Mouse (Mus musculus) liver, postnatal 0 days (tissue): Measurements from ENCODE around the gene Zfp229. TPM values are rescaled to one million over a fixed set of nuclear protein-coding genes. Genes with fewer than 3 reads are reported as not detected.
"Not testable (repeated sequence)": the region's sequence is repeated elsewhere in the genome, so short reads cannot be mapped to it uniquely, and the experiment has no call there.

ENCODE experiments used
- ATAC-seq: fragments of 200-750 bp; cut with Nextera tagmentation; 2 replicates; pipeline ENCODE4 v1.8.0; 2017; ENCODE audit warnings: mild to moderate bottlenecking, moderate library complexity
- DNase-seq: peaks from one replicate; pipeline ENCODE4 v3.0.0-alpha.2; 2016
- H3K27ac ChIP-seq: fragments of 300-500 bp; sonication (generic); 2 replicates; pipeline ENCODE4 v1.5.1; 2014; ENCODE audit warnings: antibody characterized with exemption, moderate library complexity, mild to moderate bottlenecking, low read depth
- H3K27me3 ChIP-seq: fragments of 300-500 bp; sonication (generic); 2 replicates; pipeline ENCODE4 v1.6.1; 2014; ENCODE audit warnings: low read length, control low read depth, mixed read lengths; ENCODE audit not compliant: insufficient read depth
- H3K36me3 ChIP-seq: fragments of 300-500 bp; sonication (generic); replicated peaks from 2 replicates; pipeline ENCODE4 v1.6.1; 2014; ENCODE audit warnings: mild to moderate bottlenecking, control low read depth, low read length, moderate library complexity, mixed read lengths; ENCODE audit not compliant: insufficient read depth
- H3K4me1 ChIP-seq: fragments of 300-500 bp; sonication (generic); 2 replicates; pipeline ENCODE4 v1.6.1; 2014; ENCODE audit warnings: antibody characterized with exemption, mild to moderate bottlenecking, control low read depth; ENCODE audit not compliant: insufficient read depth
- H3K4me2 ChIP-seq: fragments of 300-500 bp; sonication (generic); 2 replicates; pipeline ENCODE4 v1.6.1; 2014; ENCODE audit warnings: low read depth, mild to moderate bottlenecking, low read length, moderate library complexity, mixed read lengths
- H3K4me3 ChIP-seq: fragments of 300-500 bp; sonication (generic); 2 replicates; pipeline ENCODE4 v1.5.1; 2014; ENCODE audit warnings: low read depth, low read length
- H3K9ac ChIP-seq: fragments of 300-500 bp; sonication (generic); replicated peaks from 2 replicates; pipeline ENCODE4 v1.6.1; 2014; ENCODE audit warnings: mild to moderate bottlenecking, moderate library complexity
- H3K9me3 ChIP-seq: fragments of 300-500 bp; sonication (generic); 2 replicates; pipeline ENCODE4 v1.6.1; 2016; ENCODE audit warnings: mild to moderate bottlenecking, control low read depth, low read length, mixed read lengths
- CTCF ChIP-seq: sonication (generic); IDR thresholded peaks from 2 replicates; pipeline ENCODE4 v1.5.1; 2016; ENCODE audit warnings: antibody characterized with exemption, low read depth
- EP300 ChIP-seq: IDR thresholded peaks from 2 replicates; pipeline ENCODE4 v1.6.1; 2016; ENCODE audit warnings: antibody characterized with exemption, low read depth, mild to moderate bottlenecking
- WGBS: fragments of 180-500 bp; shearing (Covaris S2); extraction: QIAGEN DNeasy Blood & Tissue Kit; methylation state at CpG from one replicate; pipeline ENCODE4 v1.1.7; 2014; ENCODE audit not compliant: insufficient replicate concordance; 5-methylcytosine and 5-hydroxymethylcytosine counted together
- polyA plus RNA-seq: library from polyadenylated mRNA; unstranded; fragments of >200 nt; fragmentation: Nextera tagmentation; extraction: Ambion mirVana; gene quantifications from 2 replicates; pipeline ENCODE4 v1.2.1, GENCODE M21; 2015

Gene Zfp229
- polyA plus RNA-seq, 1 experiment from 2014 or later, result 1.4 TPM

GRCm38 (mm10) chr17:21770336-21770735, 39.7 kb downstream of the Zfp229 start:
- no peaks in the 10 kb centered on the region for H3K4me1 ChIP-seq
- no peak overlapping the region for H3K9ac ChIP-seq
- no peak overlapping the region for H3K4me2 ChIP-seq
- 77% methylated on average over 2 of the region's 2 CpGs for WGBS
- no peak overlapping the region for H3K27ac ChIP-seq
- no peak overlapping the region for H3K4me3 ChIP-seq
- no peaks in the 10 kb centered on the region for H3K36me3 ChIP-seq
- TF ChIP-seq EP300 (no peak), CTCF (no peak)
- ATAC-seq (no peak), DNase-seq (no peak)
- H3K27me3 ChIP-seq, result no peaks in the 10 kb centered on the region
- H3K9me3 ChIP-seq, result no peaks in the 10 kb centered on the region

DNA sequence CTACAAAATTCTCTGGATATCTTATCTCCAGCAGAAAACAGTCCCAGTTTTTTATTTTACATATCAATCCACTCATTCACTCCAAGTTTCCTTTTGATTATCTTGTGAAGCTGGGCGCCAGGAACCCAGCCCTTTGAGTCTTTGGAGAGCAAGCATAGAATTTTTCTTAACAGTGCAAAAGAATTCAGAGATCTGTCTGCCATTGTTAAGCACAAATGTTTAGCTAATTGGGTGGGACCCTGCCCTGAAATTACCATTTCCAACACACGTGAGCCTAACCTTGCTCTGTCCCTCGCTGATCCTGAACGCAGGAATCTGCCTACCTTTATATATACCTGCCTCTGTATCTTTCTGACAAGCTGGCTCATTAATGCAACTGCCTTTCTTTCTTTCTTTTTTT, 61.7 kb downstream of the Zfp229 start:
- H3K27ac ChIP-seq, result no peak overlapping the region
- WGBS, result 63% methylated on average over 4 of the region's 4 CpGs
- no peak overlapping the region for H3K4me2 ChIP-seq
- H3K9ac ChIP-seq, result no peak overlapping the region
- no peaks in the 10 kb centered on the region for H3K9me3 ChIP-seq
- TF ChIP-seq CTCF (no peak), EP300 (no peak)
- ATAC-seq (no peak), DNase-seq (no peak)
- H3K36me3 ChIP-seq, result no peaks in the 10 kb centered on the region
- no peaks in the 10 kb centered on the region for H3K27me3 ChIP-seq
- no peaks in the 10 kb centered on the region for H3K4me1 ChIP-seq
- H3K4me3 ChIP-seq, result no peak overlapping the region

DNA sequence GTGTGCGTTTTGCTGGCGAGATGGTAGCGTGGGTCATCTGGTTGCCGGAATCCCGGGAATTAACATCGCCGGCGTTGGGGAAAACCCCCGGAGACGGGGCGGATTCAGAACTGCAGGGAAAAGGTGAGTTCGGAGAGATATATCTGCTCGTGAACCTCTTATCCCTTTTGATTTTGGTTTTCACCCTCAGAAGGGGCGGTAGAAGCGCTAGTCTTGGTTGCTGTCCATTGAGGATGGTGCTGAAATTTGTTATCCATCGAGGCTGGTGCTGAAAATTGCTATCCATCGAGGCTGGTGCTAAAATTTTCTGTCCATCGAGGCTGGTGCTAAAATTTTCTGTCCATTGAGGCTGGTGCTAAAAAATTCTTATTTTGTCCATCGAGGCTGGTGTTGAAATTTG, 70.8 kb downstream of the Zfp229 start:
- H3K27me3 ChIP-seq, H3K4me2 ChIP-seq, H3K9me3 ChIP-seq, H3K27ac ChIP-seq, H3K36me3 ChIP-seq, ATAC-seq, H3K4me1 ChIP-seq, H3K4me3 ChIP-seq, H3K9ac ChIP-seq, DNase-seq: not testable (repeated sequence)
- WGBS, result 31% methylated on average over 18 of the region's 19 CpGs

Other genes with a start within 250 kb of the Zfp229 start
- gene Zfp53, start 241.8 kb upstream of the Zfp229 start, polyA plus RNA-seq, result 2.7 and 3.5 TPM in 2 replicates
- 0.85 and 1.2 TPM in 2 replicates for gene Zfp52, start 195.3 kb upstream of the Zfp229 start, polyA plus RNA-seq
- 3.2 and 3.7 TPM in 2 replicates for gene Zfp948, start 163.8 kb upstream of the Zfp229 start, polyA plus RNA-seq
- 0.80 and 1.1 TPM in 2 replicates for gene Zfp983, start 80.2 kb upstream of the Zfp229 start, polyA plus RNA-seq
- gene Gm10226, start 38.9 kb upstream of the Zfp229 start, polyA plus RNA-seq, result 0.82 and 2.1 TPM in 2 replicates
- gene Zfp760, start 23.1 kb upstream of the Zfp229 start, polyA plus RNA-seq, result 1.3 and 1.9 TPM in 2 replicates
- 1.2 and 1.4 TPM in 2 replicates for gene Zfp820, start 115.0 kb downstream of the Zfp229 start, polyA plus RNA-seq
- gene Zfp995, start 179.1 kb downstream of the Zfp229 start, polyA plus RNA-seq, result 1.8 and 2.2 TPM in 2 replicates
- 5.9 and 6.3 TPM in 2 replicates for gene Zfp942, start 231.7 kb downstream of the Zfp229 start, polyA plus RNA-seq
- 4.6 and 4.8 TPM in 2 replicates for gene Zfp943, start 231.8 kb downstream of the Zfp229 start, polyA plus RNA-seq